Mouse (Mus musculus) adrenal gland, postnatal 25 days (tissue): ENCODE data around the gene Ptprm. TPM values are rescaled to one million over a fixed set of nuclear protein-coding genes. Genes with fewer than 3 reads are reported as not detected.

Source experiments
- DNase-seq: peaks from one replicate; pipeline ENCODE4 v3.0.0; 2021; ENCODE audit warnings: mixed read lengths
- total RNA-seq: library from RNA; stranded (reverse); gene quantifications from 2 replicates; pipeline ENCODE4 v1.2.3, GENCODE M21; 2021

Ptprm gene
- total RNA-seq, 1 experiment from 2014 or later, result 41.0 TPM

GRCm38 (mm10) chr17:67055681-67056080, 298.6 kb downstream of the Ptprm start:
- no peak for DNase-seq

- no peak for DNase-seq
These were observed 300.1 kb downstream of the Ptprm start for GRCm38 (mm10) chr17:67054202-67054601.

- DNase-seq, result no peak
These were observed 301.5 kb downstream of the Ptprm start for GRCm38 (mm10) chr17:67052624-67053314.

GRCm38 (mm10) chr17:67047697-67048096, 306.6 kb downstream of the Ptprm start:
- no peak for DNase-seq

- no peak for DNase-seq
These were observed 315.7 kb downstream of the Ptprm start for GRCm38 (mm10) chr17:67038558-67038957.

- no peak for DNase-seq
These were observed 320.7 kb downstream of the Ptprm start for GRCm38 (mm10) chr17:67033547-67033946.

GRCm38 (mm10) chr17:67032021-67032420, 322.2 kb downstream of the Ptprm start:
- DNase-seq, result no peak

- no peak for DNase-seq
These were observed 322.9 kb downstream of the Ptprm start for GRCm38 (mm10) chr17:67031341-67031740.

- no peak for DNase-seq
These were observed 327.0 kb downstream of the Ptprm start for GRCm38 (mm10) chr17:67027274-67027673.

- DNase-seq, result no peak
These were observed 337.8 kb downstream of the Ptprm start for GRCm38 (mm10) chr17:67016501-67016900.

- no peak for DNase-seq
These were observed 341.0 kb downstream of the Ptprm start for GRCm38 (mm10) chr17:67013217-67013616.

- DNase-seq, result no peak
These were observed 342.2 kb downstream of the Ptprm start for GRCm38 (mm10) chr17:67011836-67012583.

- no peak for DNase-seq
These were observed 344.1 kb downstream of the Ptprm start for GRCm38 (mm10) chr17:67010136-67010535.

GRCm38 (mm10) chr17:67008137-67008536, 346.1 kb downstream of the Ptprm start:
- DNase-seq, result no peak

GRCm38 (mm10) chr17:67006740-67007385, 347.4 kb downstream of the Ptprm start:
- DNase-seq, result peak; percentile 66

- no peak for DNase-seq
These were observed 357.4 kb downstream of the Ptprm start for GRCm38 (mm10) chr17:66996882-66997281.

- no peak for DNase-seq
These were observed 358.2 kb downstream of the Ptprm start for GRCm38 (mm10) chr17:66996016-66996415.

GRCm38 (mm10) chr17:66991815-66992214, 362.4 kb downstream of the Ptprm start:
- no peak for DNase-seq

- DNase-seq, result no peak
These were observed 363.5 kb downstream of the Ptprm start for GRCm38 (mm10) chr17:66990761-66991160.

- no peak for DNase-seq
These were observed 366.2 kb downstream of the Ptprm start for GRCm38 (mm10) chr17:66988014-66988413.

GRCm38 (mm10) chr17:66981649-66982048, 372.6 kb downstream of the Ptprm start:
- no peak for DNase-seq

GRCm38 (mm10) chr17:66979971-66980370, 374.3 kb downstream of the Ptprm start:
- DNase-seq, result no peak

GRCm38 (mm10) chr17:66976490-66976889, 377.8 kb downstream of the Ptprm start:
- no peak for DNase-seq
